Mouse (Mus musculus) ES-E14 (cell line): ENCODE results near the gene St6galnac4. TPM values are rescaled to one million over a fixed set of nuclear protein-coding genes. Genes with fewer than 3 reads are reported as not detected.

Experiments
- DNase-seq: peaks from one replicate; pipeline ENCODE4 v3.0.0-alpha.2; 2013; ENCODE audit warnings: low read depth, low spot score
- H3K27ac ChIP-seq: 2 replicates; pipeline ENCODE4 v1.5.1; 2012; ENCODE audit warnings: low read depth, mild to moderate bottlenecking, low read length, moderate library complexity, mixed read lengths; ENCODE audit not compliant: poor library complexity, insufficient read depth, severe bottlenecking
- H3K36me3 ChIP-seq: 2 replicates; pipeline ENCODE4 v1.6.1; 2012; ENCODE audit warnings: mild to moderate bottlenecking, low read length, moderate library complexity, mixed read lengths; ENCODE audit not compliant: control insufficient read depth, poor library complexity, insufficient read depth, severe bottlenecking
- H3K4me1 ChIP-seq, 2 experiments: fragments of 150-350 bp in 1 of 2; sonication (generic) in 1 of 2; 2 replicates each; pipeline ENCODE4 v1.6.1; 2012; ENCODE audit warnings: low read length in 2 of 2, mild to moderate bottlenecking in 1 of 2, mixed read lengths in 1 of 2; ENCODE audit not compliant: control insufficient read depth in 2 of 2, insufficient read depth in 2 of 2, poor library complexity in 1 of 2
- H3K4me3 ChIP-seq, 2 experiments: fragments of 150-350 bp in 1 of 2; sonication (generic) in 1 of 2; 2 replicates each; pipeline ENCODE4 v1.5.1; 2012; ENCODE audit warnings: low read length in 2 of 2, low read depth in 1 of 2, mild to moderate bottlenecking in 1 of 2, mixed read lengths in 1 of 2; ENCODE audit not compliant: insufficient read depth in 1 of 2, poor library complexity in 1 of 2, severe bottlenecking in 1 of 2
- H3K9ac ChIP-seq: 2 replicates; pipeline ENCODE4 v1.6.1; 2012; ENCODE audit warnings: low read depth, mild to moderate bottlenecking, low read length, mixed read lengths; ENCODE audit not compliant: poor library complexity, insufficient read depth, severe bottlenecking
- H3K9me3 ChIP-seq: fragments of 150-350 bp; sonication (generic); 2 replicates; pipeline ENCODE4 v1.6.1; 2012; ENCODE audit warnings: low read depth, mild to moderate bottlenecking, low read length; ENCODE audit not compliant: control insufficient read depth, insufficient read depth
- CHD2 ChIP-seq: IDR thresholded peaks from 2 replicates; pipeline ENCODE4 v1.6.1; 2014; ENCODE audit warnings: mild to moderate bottlenecking, low read depth, low read length, inconsistent platforms
- HCFC1 ChIP-seq: IDR thresholded peaks from 2 replicates; pipeline ENCODE4 v1.6.1; 2012; ENCODE audit warnings: low read length, inconsistent platforms, borderline replicate concordance; ENCODE audit not compliant: insufficient read depth
- MAFK ChIP-seq: IDR thresholded peaks from 2 replicates; pipeline ENCODE4 v1.6.1; 2014; ENCODE audit warnings: mild to moderate bottlenecking, low read depth, low read length, inconsistent platforms; ENCODE audit not compliant: insufficient read depth
- ZC3H11A ChIP-seq: IDR thresholded peaks from 2 replicates; pipeline ENCODE4 v1.6.1; 2012; ENCODE audit warnings: low read depth, mild to moderate bottlenecking, inconsistent platforms, low read length, borderline replicate concordance
- ZNF384 ChIP-seq: IDR thresholded peaks from 2 replicates; pipeline ENCODE4 v1.6.1; 2012; ENCODE audit warnings: low read depth, low read length, inconsistent platforms
- in situ Hi-C, 2 experiments: fragments of 600-800 bp; cut with MboI; formaldehyde crosslinking; loops; one replicate each; pipeline ENCODE4 v1.15.1; 2025; ENCODE audit warnings: low sequenced_read_pairs in 2 of 2, inconsistent platforms in 1 of 2; ENCODE audit not compliant: unreplicated experiment in 2 of 2
- total RNA-seq: library from RNA; depleted of rRNA; stranded (reverse); fragments of 300-350 nt; gene quantifications from 2 replicates; pipeline ENCODE4 v1.2.3, GENCODE M21; 2012

Gene St6galnac4
- total RNA-seq, 1 experiment: 9.4 TPM

- DNase-seq: no peak
- H3K9me3 ChIP-seq: no peaks in the 10 kb centered on the region
- no peak overlapping the region for H3K4me3 ChIP-seq
- in situ Hi-C loops: no loop called here
- TF ChIP-seq ZNF384 (no peak), ZC3H11A (no peak), HCFC1 (no peak), MAFK (no peak), CHD2 (no peak)
- H3K27ac ChIP-seq: no peak overlapping the region
- H3K9ac ChIP-seq: no peak overlapping the region
- no peaks in the 10 kb centered on the region for H3K36me3 ChIP-seq
- peaks cover 3 to 7% of the 10 kb centered on the region in 2 experiments; a peak in 3 of 4 replicates for H3K4me1 ChIP-seq
These were observed 1.7 kb upstream of the St6galnac4 start for GRCm38 (mm10) chr2:32585149-32585714.

- Histone ChIP-seq H3K27ac (no peak overlapping the region), H3K36me3 (no peaks in the 10 kb centered on the region), H3K9me3 (no peaks in the 10 kb centered on the region), H3K4me3 (peak overlapping the region; percentile 75 to 81), H3K9ac (peak overlapping the region; percentile 80; the same call in 1 of the 2 replicates), H3K4me1 (peaks cover 3 to 7% of the 10 kb centered on the region in 2 experiments; a peak in 3 of 4 replicates)
- DNase-seq: no peak
- in situ Hi-C loops: no loop called here
- TF ChIP-seq ZNF384 (no peak), CHD2 (no peak), MAFK (no peak), HCFC1 (no peak), ZC3H11A (no peak)
These were observed 931 bp downstream of the St6galnac4 start for GRCm38 (mm10) chr2:32587731-32588321.

GRCm38 (mm10) chr2:32589213-32589795, 2.4 kb downstream of the St6galnac4 start:
- Histone ChIP-seq H3K27ac (no peak overlapping the region), H3K9me3 (no peaks in the 10 kb centered on the region), H3K4me3 (peak overlapping the region; percentile 40 to 42; a peak in 3 of 4 replicates), H3K36me3 (no peaks in the 10 kb centered on the region), H3K4me1 (peaks cover 3 to 9% of the 10 kb centered on the region in 2 experiments; a peak in 3 of 4 replicates), H3K9ac (peak overlapping the region; percentile 49)
- DNase-seq: no peak
- TF ChIP-seq CHD2 (no peak), ZNF384 (no peak), MAFK (no peak), ZC3H11A (no peak), HCFC1 (no peak)
- in situ Hi-C loops: no loop called here

- Histone ChIP-seq H3K9ac (no peak overlapping the region), H3K4me1 (peaks cover 3 to 10% of the 10 kb centered on the region in 2 experiments; a peak in 3 of 4 replicates), H3K36me3 (no peaks in the 10 kb centered on the region), H3K4me3 (no peak overlapping the region), H3K27ac (no peak overlapping the region), H3K9me3 (no peaks in the 10 kb centered on the region)
- in situ Hi-C loops: no loop called here
- no peak for TF ChIP-seq MAFK
- no peak for DNase-seq
These were observed 3.3 kb downstream of the St6galnac4 start for GRCm38 (mm10) chr2:32590224-32590623.
